Mouse (Mus musculus): ENCODE measurements around the gene Cdx2.

DNA sequence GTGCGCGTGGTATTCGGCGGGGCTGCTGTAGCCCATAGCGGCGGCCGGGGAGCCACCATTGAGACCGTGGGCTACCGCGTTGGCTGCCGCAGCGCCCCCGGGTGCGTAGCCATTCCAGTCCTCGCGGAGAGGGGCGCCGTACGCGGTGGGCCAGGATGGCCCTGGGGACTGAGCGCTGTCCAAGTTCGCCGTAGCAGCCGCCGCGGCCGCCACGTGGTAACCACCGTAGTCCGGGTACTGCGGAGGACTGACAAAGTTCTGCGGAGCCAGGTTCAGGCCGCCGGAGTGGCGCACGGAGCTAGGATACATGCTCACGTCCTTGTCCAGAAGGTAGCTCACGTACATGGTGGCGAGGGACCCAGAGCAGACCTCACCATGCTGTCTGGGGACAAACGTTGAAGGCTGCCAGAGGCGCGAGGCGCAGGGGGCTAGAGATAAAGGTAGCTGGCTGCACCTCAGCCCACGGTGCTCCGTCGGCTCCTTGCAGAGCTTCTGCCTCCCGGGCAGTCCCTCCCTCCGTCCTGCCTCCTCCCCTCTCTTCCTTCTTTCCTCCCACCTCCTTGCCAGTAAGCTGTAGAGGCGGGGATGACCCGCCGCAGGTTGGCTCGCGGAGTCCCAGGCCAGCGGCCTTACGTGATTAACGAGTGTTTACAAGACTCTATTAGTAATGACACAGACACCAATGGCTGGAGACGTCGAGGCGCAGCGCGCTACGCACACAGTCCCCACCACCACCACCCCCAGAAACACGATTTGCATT, at the start of gene Cdx2:
- TF ChIP-seq POLR2A (IDR thresholded peaks at IDR 0.05; ENCODE audit: insufficient read depth, low read length) (no peak), CTCF (IDR thresholded peaks at IDR 0.05; ENCODE audit: low read depth, low read length) (no peak), EP300 (IDR thresholded peaks at IDR 0.05; ENCODE audit: insufficient read depth, low read depth, low read length) (no peak)
